Mouse (Mus musculus): ENCODE measurements at regions not wholly inside any gene's neighbourhood (a gene's known extent, or its start where the extent isn't known, plus 50 kb on each side); places are given as distances from the start of the nearest gene placed in this dataset.

DNA sequence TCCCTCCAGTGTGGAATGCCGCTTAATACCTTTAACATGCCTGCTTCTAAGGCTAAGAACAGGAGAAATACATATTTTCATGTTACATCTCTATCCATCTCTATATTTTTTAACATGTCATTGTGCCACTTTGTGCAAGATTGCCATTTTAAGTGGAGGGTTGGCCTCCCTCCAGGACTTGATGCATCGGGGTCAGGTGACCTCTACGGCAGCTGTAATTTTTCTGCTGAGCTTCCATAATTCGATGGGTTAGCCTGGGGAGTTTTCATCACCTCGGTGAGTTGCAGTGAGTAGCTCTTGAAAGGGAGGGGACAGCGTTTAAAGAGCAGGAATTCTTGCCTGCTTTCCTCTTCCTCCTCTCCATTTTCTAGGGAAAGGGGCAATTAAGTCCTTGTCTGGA, 203.6 kb downstream of the Rpl10-ps3 start:
- DNase-seq: no peak
- intact Hi-C loops (cut with DNase I): no loop called here

DNA sequence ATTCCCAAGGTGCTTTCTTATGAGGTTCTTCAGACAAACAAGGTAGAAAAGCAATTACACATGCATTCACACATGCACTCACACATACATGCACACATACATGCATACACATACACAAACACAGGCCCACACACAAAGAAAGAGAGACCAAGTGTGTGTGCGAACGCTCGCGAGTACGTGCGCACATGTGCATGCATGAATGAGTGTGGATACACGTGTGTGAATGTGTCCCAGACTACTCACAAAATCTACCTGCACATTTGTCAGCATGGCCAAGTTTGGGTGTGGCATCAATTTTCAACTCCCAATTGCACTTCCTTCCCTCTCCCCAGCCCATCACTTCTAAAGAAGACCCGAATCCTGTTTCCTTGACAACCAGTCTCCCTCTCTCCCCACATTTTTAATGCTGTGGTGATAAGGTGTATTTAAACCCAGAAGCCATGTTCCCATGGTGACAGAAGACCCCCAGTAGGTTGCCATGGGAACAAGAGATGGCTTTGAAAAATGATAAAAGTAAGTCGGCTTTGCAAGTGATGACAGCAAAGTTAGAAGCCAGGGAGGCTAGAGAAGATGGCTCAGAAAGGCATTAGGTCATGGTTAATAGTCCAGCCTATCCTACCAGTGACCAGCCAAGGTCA, 206.3 kb downstream of the Rpl10-ps3 start:
- no peak for DNase-seq
- intact Hi-C loops (cut with DNase I): no loop called here

DNA sequence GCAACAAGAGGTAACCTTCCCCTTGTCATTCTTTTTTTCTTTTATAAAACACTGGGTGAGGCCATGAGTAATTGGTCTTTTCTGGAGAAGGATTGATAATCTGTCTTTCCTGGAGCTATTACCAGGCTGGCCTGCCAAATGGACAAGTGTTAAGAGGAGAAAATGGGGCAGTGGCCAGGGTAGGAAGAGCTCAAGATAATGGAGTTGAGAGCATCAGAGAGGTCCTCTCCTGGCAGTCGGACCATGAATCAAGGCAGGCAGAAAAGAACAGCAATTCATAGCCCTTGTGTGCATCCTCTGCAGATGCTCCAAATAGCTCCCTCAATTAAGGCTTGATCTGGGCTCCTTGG, 208.2 kb downstream of the Rpl10-ps3 start:
- intact Hi-C loops (cut with DNase I): no loop called here
- no peak for DNase-seq

DNA sequence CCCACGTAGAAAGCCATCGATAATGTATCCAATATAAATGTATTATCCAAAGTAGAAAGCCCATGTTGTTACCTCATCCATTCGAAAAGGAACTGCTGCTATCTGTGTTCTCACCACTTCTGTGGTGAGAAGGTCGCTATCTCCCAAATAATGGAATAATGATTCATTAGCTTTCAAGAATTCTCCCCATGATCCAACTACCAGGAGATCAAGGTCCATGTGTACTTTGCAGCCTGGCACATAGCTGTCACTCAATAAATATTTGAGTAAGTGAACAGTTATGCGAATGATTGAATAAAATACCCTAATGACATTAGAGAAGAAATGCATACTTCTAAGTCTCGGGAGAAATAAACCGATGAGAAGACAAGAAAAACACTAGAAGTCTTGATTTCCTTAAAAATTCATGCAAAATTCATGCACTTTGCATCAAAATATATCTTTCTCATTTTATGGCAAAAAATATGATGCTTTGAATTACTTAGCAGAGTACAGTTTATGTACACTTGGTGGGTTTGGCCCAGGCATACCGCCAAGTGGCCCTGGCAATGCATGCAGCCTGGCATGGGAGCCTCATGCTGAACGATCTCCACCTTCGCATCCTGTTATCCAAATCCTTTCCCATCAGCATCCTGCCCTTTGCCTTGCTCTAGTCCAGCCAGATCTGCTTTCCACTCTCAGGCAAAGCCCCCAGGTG, 208.7 kb downstream of the Rpl10-ps3 start:
- intact Hi-C loops (cut with DNase I): no loop called here
- DNase-seq: no peak

DNA sequence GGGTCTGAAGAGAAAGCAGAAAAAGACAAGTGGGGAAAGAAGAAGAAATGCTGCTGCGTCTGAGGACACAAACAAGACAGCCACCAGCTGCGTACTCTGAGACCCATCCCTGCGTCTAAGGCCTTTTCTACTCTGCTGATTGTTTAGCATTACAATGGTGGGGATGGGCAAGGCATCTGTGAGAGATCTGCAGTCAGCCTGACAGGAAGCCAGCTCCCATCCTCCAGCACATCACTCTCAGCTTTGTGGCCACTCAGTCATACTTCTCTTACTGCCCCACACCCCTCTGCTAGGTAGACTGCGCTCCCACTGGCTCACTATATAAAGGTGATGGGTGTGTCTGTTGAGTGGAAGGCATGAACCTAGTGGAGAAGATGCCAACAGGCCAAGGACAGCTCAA, 220.5 kb downstream of the Rpl10-ps3 start:
- DNase-seq: no peak
- intact Hi-C loops (cut with DNase I): no loop called here

DNA sequence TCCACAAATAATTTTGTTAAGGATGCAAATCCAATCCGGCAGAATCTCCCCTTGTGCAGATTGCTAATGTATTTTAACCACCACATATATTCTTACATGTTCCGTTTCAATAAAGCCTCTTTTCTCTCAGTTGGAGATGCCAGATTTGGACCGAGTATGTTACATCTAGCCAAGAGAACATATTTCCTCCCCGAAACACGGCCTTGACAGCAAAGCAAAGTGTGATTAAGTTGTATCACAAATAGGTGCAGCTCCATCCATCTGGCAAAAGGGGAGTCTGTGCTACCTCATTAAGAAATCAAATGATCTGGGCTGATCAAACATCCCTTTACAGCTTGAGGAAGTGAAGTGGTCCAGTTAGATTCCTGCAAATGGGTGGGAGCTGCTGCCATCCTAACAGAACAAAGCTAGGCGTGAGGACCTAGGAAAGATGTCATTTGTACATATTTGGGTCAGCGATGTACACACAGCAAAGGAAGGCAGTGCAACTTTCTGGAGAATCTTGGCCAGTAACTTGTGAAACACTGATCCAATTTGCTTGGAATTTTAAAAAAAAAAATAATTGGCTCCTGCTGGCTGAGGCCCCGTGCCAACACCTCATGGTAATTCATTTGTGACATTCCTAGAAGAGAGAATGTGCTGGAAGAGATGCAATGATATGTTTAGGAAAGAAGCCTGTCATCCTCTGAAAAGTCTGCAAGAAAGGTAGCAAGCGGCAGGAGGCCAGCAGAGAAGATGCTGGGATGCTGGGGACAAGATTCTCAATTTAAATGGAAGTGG, 223.8 kb downstream of the Rpl10-ps3 start:
- intact Hi-C loops (cut with DNase I): no loop called here
- peak in 1 of 2 experiments; percentile 13 for DNase-seq

DNA sequence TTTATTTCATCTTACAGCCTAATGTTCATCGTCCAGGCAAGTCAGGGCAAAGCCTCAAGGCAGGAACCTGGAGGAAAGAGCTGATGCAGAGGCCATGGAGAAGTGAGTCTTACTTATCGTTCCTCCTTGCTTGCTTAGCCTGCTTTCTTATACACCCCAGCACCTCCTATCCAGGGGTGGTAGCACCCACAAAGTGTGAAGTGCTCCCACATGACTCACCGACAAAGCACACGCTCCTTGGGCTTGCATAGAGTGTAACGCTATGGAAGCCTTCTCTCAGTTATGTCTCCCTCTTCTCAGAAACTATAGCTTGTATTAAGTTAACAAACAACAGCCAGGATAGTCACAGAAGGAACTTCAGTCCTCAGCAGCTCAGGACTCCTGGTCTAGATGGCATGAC, 225.4 kb downstream of the Rpl10-ps3 start:
- intact Hi-C loops (cut with DNase I): no loop called here
- no peak for DNase-seq

DNA sequence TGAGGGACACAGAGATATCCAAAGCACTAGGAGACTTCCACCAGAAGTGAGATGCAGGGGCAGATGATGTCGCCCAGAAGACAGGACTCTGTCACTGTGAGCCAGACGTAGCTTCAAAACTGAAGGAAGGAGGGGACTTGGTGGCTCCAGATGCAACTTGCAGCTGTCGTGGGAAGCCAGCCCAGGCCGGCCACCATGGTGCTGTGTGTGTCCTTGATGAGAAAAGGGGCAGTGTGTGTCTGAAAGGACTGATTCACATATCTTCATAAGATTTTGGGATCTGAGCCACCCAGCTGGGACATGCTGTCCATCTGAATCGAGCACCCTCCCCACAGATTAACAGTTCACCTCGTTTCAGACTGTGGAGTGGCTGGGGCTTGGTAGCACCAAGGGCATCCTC, 226.2 kb downstream of the Rpl10-ps3 start:
- no peak for DNase-seq
- intact Hi-C loops (cut with DNase I): no loop called here

DNA sequence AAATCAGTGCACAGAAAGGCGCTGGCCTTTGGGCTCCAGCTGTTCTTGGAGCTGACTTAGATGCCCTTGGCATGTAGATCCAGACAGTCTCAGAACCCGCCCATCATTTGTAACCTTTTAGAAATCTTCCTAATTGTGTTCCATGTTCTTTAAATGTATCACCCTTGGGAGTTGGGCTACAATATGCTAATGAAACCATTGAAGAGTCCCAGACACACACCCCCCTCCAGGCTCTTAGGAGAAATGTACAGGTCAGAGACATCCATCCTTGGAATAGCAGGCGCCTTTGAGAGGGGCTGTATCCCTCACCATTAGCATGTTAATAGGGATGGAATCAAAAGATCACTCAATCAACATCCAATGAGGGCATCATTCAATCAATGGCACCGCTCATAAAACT, 238.2 kb downstream of the Rpl10-ps3 start:
- DNase-seq: no peak
- intact Hi-C loops (cut with DNase I): no loop called here

DNA sequence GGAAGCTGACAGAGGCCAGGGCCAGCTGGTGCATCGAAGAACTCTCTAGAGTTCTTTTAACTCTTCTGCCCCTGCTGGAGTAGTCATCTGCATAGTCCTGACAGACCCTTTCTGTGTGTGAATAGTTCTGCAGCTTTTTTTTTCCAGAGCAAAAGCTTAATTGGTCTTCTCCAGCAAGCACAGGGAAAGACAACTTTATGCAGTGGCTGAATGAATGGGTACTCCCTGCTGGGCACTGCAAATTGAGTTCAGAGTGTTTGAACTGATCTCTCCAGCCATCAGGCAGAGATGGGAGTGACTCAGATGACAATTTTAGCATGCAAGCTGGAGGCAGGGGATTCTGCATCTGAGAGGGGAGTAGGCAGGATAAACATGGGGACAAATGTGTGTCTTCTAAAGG, 242.0 kb downstream of the Rpl10-ps3 start:
- DNase-seq: no peak
- intact Hi-C loops (cut with DNase I): no loop called here

DNA sequence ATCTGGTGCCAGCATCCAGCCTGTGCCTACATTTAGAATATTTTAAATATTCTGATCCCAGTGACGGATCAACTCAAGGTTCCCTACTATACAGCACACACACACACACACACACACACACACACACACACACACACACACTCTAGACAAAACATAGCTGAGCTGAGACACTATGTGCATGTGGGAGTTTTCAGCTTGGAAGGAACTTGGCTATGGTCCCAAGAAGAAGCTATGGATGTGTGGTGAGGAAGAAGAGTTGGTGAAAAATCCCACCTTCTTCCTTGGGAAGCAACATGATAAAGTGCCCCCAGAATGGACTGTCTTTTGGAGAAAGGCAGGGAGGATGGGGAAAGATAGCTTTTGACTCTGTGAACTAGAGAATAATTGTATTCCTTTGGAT, 243.7 kb downstream of the Rpl10-ps3 start:
- no peak for DNase-seq
- intact Hi-C loops (cut with DNase I): no loop called here

DNA sequence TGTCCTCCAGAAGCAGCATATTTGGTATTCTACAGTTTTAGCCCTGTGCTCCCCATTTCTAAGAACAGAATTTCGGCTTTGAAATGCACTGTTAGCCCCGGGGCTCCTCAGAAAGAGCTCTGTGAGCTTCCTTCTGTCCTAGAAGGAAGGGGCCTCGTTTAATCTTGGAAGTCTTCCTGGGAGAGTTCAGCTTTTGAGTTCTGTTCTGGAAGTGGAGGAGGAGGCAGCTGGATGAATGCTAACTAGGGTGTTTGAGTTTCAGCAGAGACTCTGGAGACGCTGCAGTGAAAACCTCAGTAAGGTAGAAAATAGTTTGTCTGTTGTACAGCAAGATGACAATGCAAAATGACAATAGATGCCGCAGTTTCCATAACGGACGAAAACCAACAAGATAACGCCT, 253.8 kb downstream of the Rpl10-ps3 start:
- intact Hi-C loops (cut with DNase I): no loop called here
- no peak for DNase-seq

DNA sequence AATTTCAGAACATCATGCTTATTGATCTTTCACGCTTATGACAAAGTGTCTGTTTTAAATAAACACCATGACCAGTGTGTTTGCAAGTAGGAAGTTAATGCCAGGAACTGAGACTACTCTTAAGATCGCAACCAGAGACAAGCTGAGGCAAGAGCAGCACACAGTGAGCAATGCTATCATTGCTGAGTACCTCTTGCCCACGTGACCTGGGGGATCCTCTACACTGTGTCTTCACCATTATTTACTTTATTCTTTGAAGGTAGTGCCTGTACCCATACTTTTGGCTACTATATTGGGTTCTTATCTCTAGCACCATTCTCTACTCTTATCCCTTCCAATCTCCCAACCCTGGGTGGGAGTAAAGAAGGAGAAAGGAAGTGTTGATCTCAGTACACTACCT, 254.9 kb downstream of the Rpl10-ps3 start:
- intact Hi-C loops (cut with DNase I): no loop called here
- DNase-seq: no peak

DNA sequence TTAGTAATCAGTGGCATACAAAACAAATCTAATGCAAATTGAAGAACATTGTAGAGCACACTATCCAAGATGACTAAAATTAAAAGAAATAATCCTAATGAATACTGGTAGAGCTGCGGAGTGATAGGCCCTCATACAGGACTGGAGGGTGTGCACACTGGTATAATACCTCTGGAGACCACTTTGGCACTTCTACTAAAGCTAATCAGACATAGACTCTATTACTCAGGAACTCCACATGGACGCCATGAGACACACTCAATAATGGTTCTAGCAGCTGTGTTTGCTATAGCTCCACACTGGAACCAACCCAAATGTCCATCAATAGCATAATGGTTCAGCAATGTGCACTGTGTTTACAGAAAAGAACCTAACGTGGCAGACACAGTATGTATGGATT, 264.6 kb downstream of the Rpl10-ps3 start:
- intact Hi-C loops (cut with DNase I): no loop called here
- DNase-seq: no peak

DNA sequence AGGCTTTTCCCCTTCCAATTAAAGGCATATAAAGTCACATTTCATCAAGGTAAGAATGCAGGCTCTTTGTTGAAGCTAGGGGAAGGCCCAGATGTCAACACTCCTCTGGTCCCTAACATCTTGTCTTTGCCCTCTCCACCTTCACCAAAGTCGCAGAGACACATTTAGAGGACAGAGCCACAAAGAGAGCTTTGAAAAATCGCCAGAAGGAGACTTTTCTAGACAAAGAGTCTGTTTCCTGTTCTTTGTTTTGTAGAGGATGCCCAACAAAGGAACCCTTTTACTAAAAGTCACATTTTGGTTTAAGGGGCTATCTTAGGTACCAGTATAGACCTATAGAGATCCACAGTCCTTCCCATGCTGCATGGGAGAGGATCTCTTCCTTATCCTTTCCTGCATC, 269.9 kb upstream of the Ncam1 start:
- no peak for DNase-seq
- intact Hi-C loops (cut with DNase I): no loop called here

DNA sequence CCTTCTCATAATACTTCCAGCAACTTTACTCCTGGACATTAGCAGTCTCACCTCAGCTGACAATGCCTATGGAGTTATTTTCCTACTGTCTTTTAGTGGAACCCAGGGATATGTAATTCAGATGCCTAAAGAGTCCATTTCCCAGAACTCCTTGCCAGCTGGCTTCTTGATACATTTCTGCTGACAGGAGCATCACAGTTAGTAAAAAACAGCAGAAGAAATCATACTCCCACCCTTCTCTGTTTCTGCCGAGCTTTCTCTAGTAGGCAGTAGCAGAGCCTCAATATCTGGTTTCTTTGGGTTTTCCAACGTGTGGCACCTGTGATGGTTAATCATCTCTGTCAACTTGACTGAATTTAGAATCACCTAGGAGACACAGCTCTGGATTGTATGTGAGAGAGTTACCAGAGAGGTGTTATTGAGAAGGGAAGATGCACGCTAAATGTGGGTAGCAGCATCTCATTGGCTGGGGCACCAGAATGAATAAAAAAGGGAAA, 269.1 kb upstream of the Ncam1 start:
- intact Hi-C loops (cut with DNase I): no loop called here
- no peak for DNase-seq

DNA sequence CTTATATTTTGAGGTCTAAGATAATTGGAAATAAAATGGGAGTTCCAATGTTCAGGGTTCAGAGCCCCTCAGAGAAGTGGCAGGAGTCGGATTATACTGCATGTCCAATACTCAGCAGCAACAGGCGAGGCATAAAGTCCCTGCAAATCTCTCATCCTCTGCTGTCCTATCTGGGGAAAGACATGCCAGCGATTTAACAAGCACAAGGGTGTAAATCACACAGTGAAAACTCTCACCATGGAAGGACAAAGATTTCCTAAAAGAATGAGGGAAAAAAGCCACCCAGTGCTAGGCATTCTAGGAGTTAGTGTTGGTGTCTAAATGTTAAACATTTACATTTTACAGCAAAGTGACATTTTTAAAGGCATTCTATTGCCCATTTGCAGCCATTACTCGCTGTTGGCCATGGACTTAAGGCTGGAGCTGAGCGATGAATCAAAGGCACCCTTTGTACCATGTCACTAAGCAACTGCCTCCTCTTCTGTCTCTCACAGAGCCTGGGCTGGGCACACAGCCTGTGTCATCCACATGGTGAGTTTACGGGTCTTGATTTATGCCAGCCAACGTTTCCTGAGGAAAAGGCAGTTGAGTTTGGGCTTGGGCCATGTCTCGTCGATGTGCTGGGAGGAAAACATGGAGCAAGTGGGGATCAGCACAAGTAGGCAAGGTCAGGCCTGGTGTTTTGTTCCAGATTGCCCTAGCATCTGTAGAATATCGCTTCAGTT, 265.9 kb upstream of the Ncam1 start:
- no peak for DNase-seq
- intact Hi-C loops (cut with DNase I): no loop called here

DNA sequence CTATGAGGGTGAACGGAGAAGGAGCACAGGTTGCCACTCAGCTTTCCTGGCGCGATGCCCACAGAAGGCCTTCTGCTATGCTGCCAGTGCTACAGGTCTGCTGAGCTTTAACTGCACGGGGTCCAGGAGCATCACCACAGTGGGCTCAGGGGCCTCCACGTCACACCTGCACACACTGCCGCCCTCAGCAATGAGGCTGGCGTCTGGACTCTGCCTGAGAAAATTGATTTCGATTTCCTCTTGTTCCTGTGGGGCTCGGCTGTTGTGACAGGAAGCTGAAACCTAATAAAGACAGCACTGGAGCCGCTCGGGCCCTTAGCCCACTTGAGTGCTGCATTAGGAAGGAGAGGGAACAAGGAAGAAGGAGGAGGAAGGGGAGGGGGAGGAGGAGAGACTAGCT, 239.5 kb upstream of the Ncam1 start:
- intact Hi-C loops (cut with DNase I): no loop called here
- no peak for DNase-seq

DNA sequence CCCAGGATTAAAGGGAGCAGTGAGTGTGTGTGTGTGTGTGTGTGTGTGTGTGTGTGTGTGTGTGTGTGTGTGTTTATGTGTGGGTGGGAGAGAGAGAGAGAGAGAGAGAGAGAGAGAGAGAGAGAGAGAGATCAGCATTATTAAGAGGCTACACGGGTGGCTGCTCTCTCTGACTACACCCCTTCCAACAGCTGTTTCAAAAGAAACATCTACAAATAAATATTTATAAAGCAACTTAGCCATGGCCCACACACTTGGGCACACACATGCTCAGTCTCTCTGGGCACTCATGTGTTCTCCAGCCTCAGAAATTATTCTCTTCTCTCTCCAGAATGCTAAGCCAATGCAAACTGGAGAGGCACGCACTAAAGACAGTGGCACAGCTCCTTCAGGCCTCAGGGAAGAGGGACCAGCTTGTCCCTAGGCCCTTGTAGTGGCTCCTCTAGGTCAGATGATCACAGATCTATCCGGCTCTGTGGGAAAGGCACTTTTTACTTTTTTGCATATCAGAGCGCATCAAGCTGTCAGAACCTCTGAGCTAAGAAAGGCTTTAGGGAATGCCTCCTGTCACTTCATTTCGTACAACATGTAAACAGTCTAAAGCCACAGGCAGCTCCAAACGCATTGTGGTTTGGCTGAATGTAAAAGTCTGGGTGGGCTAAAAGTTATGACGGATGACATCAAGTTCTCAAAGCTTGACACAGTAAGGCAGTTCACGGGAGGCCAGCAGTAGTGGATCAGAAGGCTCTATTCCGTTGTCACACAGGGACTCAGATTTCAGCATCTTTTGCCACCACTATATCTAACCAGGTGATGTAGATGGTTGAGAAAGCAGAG, 233.8 kb upstream of the Ncam1 start:
- DNase-seq: no peak
- intact Hi-C loops (cut with DNase I): no loop called here

DNA sequence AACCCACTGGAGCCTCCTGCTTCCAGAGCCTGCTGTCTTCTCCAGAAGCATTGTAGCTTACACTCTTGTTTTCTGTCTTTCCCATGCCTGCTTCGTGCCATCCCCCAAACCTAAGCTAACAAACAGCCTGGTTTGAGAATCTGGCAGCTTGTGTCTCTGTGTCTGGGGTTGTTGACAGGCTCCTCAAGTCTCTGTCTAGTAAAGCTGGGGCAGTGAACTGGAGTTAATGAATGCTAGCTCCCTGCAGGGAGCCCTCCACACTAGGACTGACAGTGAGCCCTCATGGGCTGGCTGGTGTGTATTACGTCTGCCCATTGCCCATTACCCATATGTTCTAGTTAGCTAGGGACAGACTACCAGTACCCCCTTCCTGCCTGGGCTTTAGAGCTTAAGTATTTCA, 232.6 kb upstream of the Ncam1 start:
- intact Hi-C loops (cut with DNase I): no loop called here
- no peak for DNase-seq
